Comparison of ENCODE assay signal across 23 mouse cellular contexts in genomic region chr12:72491063-72491719, GRCm38 (mm10). TPM values are rescaled to one million over a fixed set of nuclear protein-coding genes. Genes with fewer than 3 reads are reported as not detected.
DNase-seq lines count a peak whose midpoint lies in the region; ATAC-seq and TF ChIP-seq lines count a peak whose summit lies in the region.
"Had no signal": no experiment of that assay in that cellular context is flagged by ENCODE, and none has a peak within 500 bp of the region (broad histone marks: within the 10 kb centered on the region; RNA-seq: fewer than 3 reads in every experiment).

No protein-coding gene starts in this region.

- no peak overlapping the region for H3K4me2 ChIP-seq in heart, embryonic 11.5 days
- no peak overlapping the region for H3K4me2 ChIP-seq in liver, embryonic 12.5 days
- H3K4me2 ChIP-seq in liver, embryonic 11.5 days = no peak overlapping the region
- H3K4me2 ChIP-seq: hindbrain, embryonic 12.5 days; limb, embryonic 15.5 days had no signal

- DNase-seq in heart, postnatal 36 days = no peak
- DNase-seq in liver, embryonic 11.5 days (ENCODE audit: low spot score) = no peak
- peak; percentile 17 for DNase-seq in lung, postnatal 25 days (ENCODE audit: low spot score)
- DNase-seq in testis, postnatal 14 days (ENCODE audit: low spot score) = no peak
- no peak for DNase-seq in cerebellum, adult 11 months
- DNase-seq: adrenal gland, postnatal 10 days; cerebellum, adult 11-12 months; cerebellum, postnatal 14 days; embryo, embryonic 11 days; gastrocnemius, postnatal 25 days; kidney, adult 9 months; kidney, postnatal 25 days; retina, postnatal 1 day; right cerebral cortex, postnatal 4 days had no signal

- ATAC-seq in heart, embryonic 11.5 days (replicated peaks; ENCODE audit: insufficient number of reproducible peaks, low FRiP score, low TSS enrichment) = no peak
- ATAC-seq in liver, embryonic 12.5 days = no peak
- no peak for ATAC-seq in liver, embryonic 11.5 days (replicated peaks; ENCODE audit: low FRiP score)
- ATAC-seq: CD4-positive, CD25-positive, alpha-beta regulatory T cell, adult 4 months; forebrain, embryonic 16.5 days; Patski had no signal

- TF ChIP-seq POLR2A in bone marrow macrophage, adult 2 months (IDR thresholded peaks at IDR 0.05; ENCODE audit: borderline replicate concordance, low read depth, low read length) = no peak

- H3K4me1 ChIP-seq in heart, embryonic 11.5 days (ENCODE audit: control insufficient read depth, insufficient read depth, low read length) = no peaks in the 10 kb centered on the region
- no peaks in the 10 kb centered on the region for H3K4me1 ChIP-seq in liver, embryonic 12.5 days
- H3K4me1 ChIP-seq in liver, embryonic 11.5 days (replicated peaks; ENCODE audit: control insufficient read depth, insufficient read depth, low read length) = no peaks in the 10 kb centered on the region; the same call in 1 of the 2 replicates
- peaks cover 39% of the 10 kb centered on the region for H3K4me1 ChIP-seq in bone marrow macrophage, adult 2 months (ENCODE audit: control insufficient read depth, insufficient read depth, low read length)
- H3K4me1 ChIP-seq: hindbrain, embryonic 12.5 days; limb, embryonic 15.5 days; midbrain, embryonic 10.5 days had no signal

- intact Hi-C loops in heart, postnatal 36 days (cut with DNase I) = no loop called here

- no peak for TF ChIP-seq CTCF in bone marrow macrophage, adult 2 months (IDR thresholded peaks at IDR 0.05; ENCODE audit: low read depth, low read length)

- no peak overlapping the region for H3K9ac ChIP-seq in heart, embryonic 11.5 days (ENCODE audit: low read depth, low read length)
- no peak overlapping the region for H3K9ac ChIP-seq in liver, embryonic 12.5 days
- H3K9ac ChIP-seq in liver, embryonic 11.5 days (ENCODE audit: low read depth, low read length) = no peak overlapping the region
- H3K9ac ChIP-seq: hindbrain, embryonic 12.5 days; limb, embryonic 15.5 days had no signal

- no peaks in the 10 kb centered on the region for H3K27me3 ChIP-seq in heart, embryonic 11.5 days (ENCODE audit: control insufficient read depth, insufficient read depth, low read length)
- H3K27me3 ChIP-seq in liver, embryonic 12.5 days (replicated peaks) = no peaks in the 10 kb centered on the region
- H3K27me3 ChIP-seq in liver, embryonic 11.5 days (replicated peaks; ENCODE audit: control insufficient read depth, insufficient read depth, low read length) = no peaks in the 10 kb centered on the region
- H3K27me3 ChIP-seq: hindbrain, embryonic 12.5 days; limb, embryonic 15.5 days had no signal

- 0 out of 2 replicates have a peak overlapping the region, but pooled peaks have one; percentile 35 for H3K27ac ChIP-seq in heart, embryonic 11.5 days (ENCODE audit: low read depth, low read length)
- 0 out of 2 replicates have a peak overlapping the region, but pooled peaks have one; percentile 37 for H3K27ac ChIP-seq in liver, embryonic 12.5 days
- no peak overlapping the region; the same call in 1 of the 2 replicates for H3K27ac ChIP-seq in liver, embryonic 11.5 days (ENCODE audit: low read depth, low read length)
- H3K27ac ChIP-seq in bone marrow macrophage, adult 2 months (ENCODE audit: insufficient read depth, low read depth, low read length) = peak overlapping the region; percentile 96
- H3K27ac ChIP-seq: hindbrain, embryonic 12.5 days; limb, embryonic 15.5 days; midbrain, embryonic 10.5 days had no signal

- no peaks in the 10 kb centered on the region for H3K36me3 ChIP-seq in heart, embryonic 11.5 days (ENCODE audit: control insufficient read depth, insufficient read depth, low read length)
- no peaks in the 10 kb centered on the region for H3K36me3 ChIP-seq in liver, embryonic 12.5 days
- H3K36me3 ChIP-seq in liver, embryonic 11.5 days (ENCODE audit: control insufficient read depth, insufficient read depth, low read length) = no peaks in the 10 kb centered on the region
- H3K36me3 ChIP-seq: hindbrain, embryonic 12.5 days; limb, embryonic 15.5 days; midbrain, embryonic 10.5 days had no signal

- no peaks in the 10 kb centered on the region for H3K9me3 ChIP-seq in heart, embryonic 11.5 days (replicated peaks; ENCODE audit: control insufficient read depth, low read length)
- no peaks in the 10 kb centered on the region for H3K9me3 ChIP-seq in liver, embryonic 12.5 days (replicated peaks)
- no peaks in the 10 kb centered on the region for H3K9me3 ChIP-seq in liver, embryonic 11.5 days (ENCODE audit: control insufficient read depth, low read length)
- H3K9me3 ChIP-seq: hindbrain, embryonic 12.5 days; limb, embryonic 15.5 days; midbrain, embryonic 10.5 days had no signal

- WGBS in heart, embryonic 11.5 days (ENCODE audit: insufficient replicate concordance) = 46% methylated on average over 3 of the region's 3 CpGs
- 38% methylated on average over 3 of the region's 3 CpGs for WGBS in liver, embryonic 12.5 days (ENCODE audit: insufficient replicate concordance)
- WGBS in liver, embryonic 11.5 days = 44% methylated on average over 3 of the region's 3 CpGs

- no peak overlapping the region for H3K4me3 ChIP-seq in heart, embryonic 11.5 days (ENCODE audit: low read depth, low read length)
- H3K4me3 ChIP-seq in liver, embryonic 12.5 days = no peak overlapping the region
- H3K4me3 ChIP-seq in liver, embryonic 11.5 days (ENCODE audit: low read depth, low read length) = no peak overlapping the region
- H3K4me3 ChIP-seq in bone marrow macrophage, adult 2 months (ENCODE audit: insufficient read depth, low read length) = no peak overlapping the region
- H3K4me3 ChIP-seq: hindbrain, embryonic 12.5 days; limb, embryonic 15.5 days; midbrain, embryonic 10.5 days had no signal

RNA-seq across cellular contexts. Expression of gene Pcnx4, which starts 45.0 kb away (rescaled TPM):
- polyA plus RNA-seq in heart, embryonic 11.5 days (2014; fragmentation: Nextera tagmentation; extraction: Ambion mirVana) = 7.9 and 8.1 TPM in 2 replicates
- 1 to 10 TPM; 3.3 to 4.2 TPM for total RNA-seq in heart, postnatal 36 days (2021)
- 4.0 and 4.2 TPM in 2 replicates for polyA plus RNA-seq in liver, embryonic 12.5 days (2016; fragmentation: Nextera tagmentation; extraction: Ambion mirVana)
- 6.5 and 7.1 TPM in 2 replicates for polyA plus RNA-seq in liver, embryonic 11.5 days (2014; fragmentation: Nextera tagmentation; extraction: Ambion mirVana)
- polyA plus RNA-seq in bone marrow macrophage, adult 2 months (2012; ENCODE audit: insufficient read depth, insufficient read length, missing spikeins) = 4.2 and 5.0 TPM in 2 replicates

RNA-seq across cellular contexts. Expression of gene Lrrc9, which starts 49.5 kb away (rescaled TPM):
- polyA plus RNA-seq in heart, embryonic 11.5 days (2014; fragmentation: Nextera tagmentation; extraction: Ambion mirVana) = 1.6 TPM in 2 replicates
- under 1 TPM; 0.19 to 0.28 TPM for total RNA-seq in heart, postnatal 36 days (2021)
- 0.22 and 0.30 TPM in 2 replicates for polyA plus RNA-seq in liver, embryonic 12.5 days (2016; fragmentation: Nextera tagmentation; extraction: Ambion mirVana)
- 0.34 and 0.58 TPM in 2 replicates for polyA plus RNA-seq in liver, embryonic 11.5 days (2014; fragmentation: Nextera tagmentation; extraction: Ambion mirVana)
- not detected in 2 replicates for polyA plus RNA-seq in bone marrow macrophage, adult 2 months (2012; ENCODE audit: insufficient read depth, insufficient read length, missing spikeins)
- polyA plus RNA-seq: Patski had no signal
